Mouse (Mus musculus) mammary gland, adult 2 months (tissue): Measurements from ENCODE around the gene Rad54l. TPM values are rescaled to one million over a fixed set of nuclear protein-coding genes. Genes with fewer than 3 reads are reported as not detected.

Experiments used
- polyA plus RNA-seq: library from polyadenylated mRNA; depleted of rRNA; stranded (reverse); fragments of >200 nt; gene quantifications from 2 replicates; pipeline ENCODE4 v1.2.3, GENCODE M21; 2012; ENCODE audit warnings: low replicate concordance; rRNA removed

The Rad54l gene
- 0.68 and 1.6 TPM in 2 replicates for polyA plus RNA-seq

GRCm38 (mm10) chr4:116123602-116124519, at the start of gene Rad54l, which contains the start of gene Pomgnt1:
Gene Rad54l (minus strand): TSS chr4:116123690.
Gene Pomgnt1 (plus strand): TSS chr4:116123840.

GRCm38 (mm10) chr4:116173072-116173471, 49.6 kb upstream of the Rad54l start, which contains the start of the genes 1700042G07Rik and Gm49337:
Gene 1700042G07Rik (plus strand): TSS chr4:116173372.
Gene Gm49337 (plus strand): TSS chr4:116173384.

GRCm38 (mm10) chr4:116167404-116167803, 43.9 kb upstream of the Rad54l start, which contains the start of gene Tspan1:
Gene Tspan1 (minus strand): TSS chr4:116167601.

GRCm38 (mm10) chr4:116151238-116151637, 27.7 kb upstream of the Rad54l start, which contains the start of gene Lurap1:
Gene Lurap1 (minus strand): TSS chr4:116151338.

GRCm38 (mm10) chr4:116074861-116075620, 48.4 kb downstream of the Rad54l start, which contains the start of the genes Uqcrh and Lrrc41:
Gene Uqcrh (minus strand): TSS chr4:116075071.
Gene Lrrc41 (plus strand): TSS chr4:116075269.

GRCm38 (mm10) chr4:116053399-116053961, 70.0 kb downstream of the Rad54l start, which contains the start of gene Nsun4:
Gene Nsun4 (minus strand): TSS chr4:116053876.

Other genes with a start within 250 kb of the Rad54l start
- gene Kncn, start 239.3 kb downstream of the Rad54l start, polyA plus RNA-seq = 0.07 TPM in 1 of 2 replicates, not detected in the other
- not detected in 2 replicates for gene 6430628N08Rik, start 233.0 kb downstream of the Rad54l start, polyA plus RNA-seq
- not detected in 2 replicates for gene Dmbx1, start 183.8 kb downstream of the Rad54l start, polyA plus RNA-seq
- gene Faah, start 105.8 kb downstream of the Rad54l start, polyA plus RNA-seq = 20.3 and 35.2 TPM in 2 replicates
- 6.6 and 19.6 TPM in 2 replicates for gene Nsun4, start 69.8 kb downstream of the Rad54l start, polyA plus RNA-seq
- 77.8 and 327 TPM in 2 replicates for gene Uqcrh, start 48.6 kb downstream of the Rad54l start, polyA plus RNA-seq
- 73.6 and 93.1 TPM in 2 replicates for gene Lrrc41, start 48.4 kb downstream of the Rad54l start, polyA plus RNA-seq
- gene Pomgnt1, start 150 bp upstream of the Rad54l start, polyA plus RNA-seq = 40.6 and 57.5 TPM in 2 replicates
- gene Lurap1, start 27.6 kb upstream of the Rad54l start, polyA plus RNA-seq = 4.2 and 9.8 TPM in 2 replicates
- gene Tspan1, start 43.9 kb upstream of the Rad54l start, polyA plus RNA-seq = 17.9 and 43.4 TPM in 2 replicates
- gene 1700042G07Rik, start 49.7 kb upstream of the Rad54l start, polyA plus RNA-seq = not detected in 2 replicates
- not detected in 2 replicates for gene Gm49337, start 49.7 kb upstream of the Rad54l start, polyA plus RNA-seq
- 13.8 and 16.6 TPM in 2 replicates for gene Pik3r3, start 97.9 kb upstream of the Rad54l start, polyA plus RNA-seq